Mouse (Mus musculus): ENCODE measurements around the gene Bbs9.

GRCm38 (mm10) chr9:22469643-22470042, 5.9 kb upstream of the Bbs9 start, which contains the start of gene Rp9:
- TF ChIP-seq POLR2A (IDR thresholded peaks at IDR 0.05; ENCODE audit: borderline replicate concordance, extremely low read depth, low read depth, low read length): no peak
- no peak for TF ChIP-seq CTCF (IDR thresholded peaks at IDR 0.05; ENCODE audit: insufficient read depth, low read length)
